Mouse (Mus musculus): Measurements from ENCODE around the gene Psg28. TPM values are rescaled to one million over a fixed set of nuclear protein-coding genes. Genes with fewer than 3 reads are reported as not detected.
"Not testable (repeated sequence)": the region's sequence is repeated elsewhere in the genome, so short reads cannot be mapped to it uniquely, and the experiment has no call there.

Psg28 gene
- polyA plus RNA-seq (2012; rRNA removed) = not detected in 2 replicates

GRCm38 (mm10) chr7:18431941-18432340, at the start of gene Psg28:
Gene Psg28, minus strand, starts transcription at chr7:18432041.
- DNase-seq (ENCODE audit: low spot score) = not testable (repeated sequence)

GRCm38 (mm10) chr7:18403407-18403806, 28.4 kb downstream of the Psg28 start:
- no peak for DNase-seq (ENCODE audit: low spot score)

- no peak for DNase-seq (ENCODE audit: low spot score)
Observed at GRCm38 (mm10) chr7:18402527-18403237, 29.2 kb downstream of the Psg28 start.

DNA sequence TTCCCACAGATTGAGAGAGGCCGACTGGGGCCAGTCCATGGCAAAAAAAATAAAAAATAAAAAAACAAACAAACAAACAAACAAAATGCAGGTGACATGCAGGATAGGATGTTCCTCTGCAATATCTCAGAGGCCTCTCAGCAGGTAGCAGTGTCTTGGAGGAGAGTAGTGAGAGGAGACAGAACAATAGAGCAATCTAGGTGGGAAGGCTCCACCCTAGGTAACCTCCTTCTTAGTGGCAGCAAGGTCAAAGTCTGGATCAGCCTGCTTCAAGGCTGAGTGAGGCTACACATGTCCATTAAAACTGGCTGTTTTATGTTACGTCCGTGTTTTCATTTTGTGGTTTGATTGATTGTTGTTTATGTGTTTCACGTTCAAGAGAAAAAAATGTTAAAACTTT, 40.4 kb downstream of the Psg28 start:
- not testable (repeated sequence) for DNase-seq (ENCODE audit: low spot score)

DNA sequence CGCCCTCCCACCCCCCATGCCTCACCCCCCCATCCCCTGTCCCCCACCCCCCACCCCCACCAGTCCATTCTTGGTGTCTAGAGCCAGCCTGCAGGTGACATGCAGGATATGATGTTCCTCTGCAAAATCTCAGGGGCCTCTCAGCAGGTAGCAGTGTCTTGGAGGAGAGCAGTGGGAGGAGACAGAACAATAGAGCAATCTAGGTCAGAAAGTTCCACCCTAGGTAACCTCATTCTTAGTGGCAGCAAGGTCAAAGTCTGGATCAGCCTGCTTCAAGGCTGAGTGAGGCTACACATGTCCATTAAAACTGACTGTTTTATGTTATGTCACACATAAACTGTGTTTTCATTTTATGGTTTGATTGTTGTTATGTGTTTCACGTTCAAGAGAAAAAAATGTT, 53.5 kb downstream of the Psg28 start:
- no peak for DNase-seq (ENCODE audit: low spot score)

Other genes starting within 250 kb of the Psg28 start
- gene Mill1, start 186.7 kb downstream of the Psg28 start, polyA plus RNA-seq (2012; rRNA removed) = not detected in 2 replicates
- gene Psg18, start 77.0 kb downstream of the Psg28 start, polyA plus RNA-seq (2012; rRNA removed) = not detected in 2 replicates
- not detected in 2 replicates for gene Psg26, start 52.1 kb upstream of the Psg28 start, polyA plus RNA-seq (2012; rRNA removed)
- not detected in 2 replicates for gene Psg25, start 100.2 kb upstream of the Psg28 start, polyA plus RNA-seq (2012; rRNA removed)
- gene Psg27, start 135.3 kb upstream of the Psg28 start, polyA plus RNA-seq (2012; rRNA removed) = 0.03 TPM in 1 of 2 replicates, not detected in the other
- 0.04 TPM in 1 of 2 replicates, not detected in the other for gene Psg23, start 184.5 kb upstream of the Psg28 start, polyA plus RNA-seq (2012; rRNA removed)
- gene Psg21, start 224.7 kb upstream of the Psg28 start, polyA plus RNA-seq (2012; rRNA removed) = not detected in 2 replicates

All from urinary bladder, adult 2 months (tissue).